Mouse (Mus musculus): ENCODE data around the gene Rbm20. TPM values are rescaled to one million over a fixed set of nuclear protein-coding genes. Genes with fewer than 3 reads are reported as not detected.

Rbm20 gene
- total and polyA plus RNA-seq, 3 experiments = 0.36 to 2.6 (median 2.3) TPM

- ATAC-seq (ENCODE audit: extremely low read depth, insufficient number of reproducible peaks, low FRiP score, poor library complexity, severe bottlenecking) (no peak), DNase-seq (ENCODE audit: low spot score) (no peak)
- Histone ChIP-seq H3K4me3 (ENCODE audit: low read depth, low read length) (no peak overlapping the region; the same call in 1 of the 2 replicates), H3K27me3 (ENCODE audit: insufficient read depth, low read length) (no peaks in the 10 kb centered on the region), H3K36me3 (replicated peaks) (no peaks in the 10 kb centered on the region), H3K4me1 (ENCODE audit: insufficient read depth, low read depth, low read length) (peaks cover 94% of the 10 kb centered on the region), H3K9me3 (replicated peaks) (no peaks in the 10 kb centered on the region)
- TF ChIP-seq CTCF (IDR thresholded peaks at IDR 0.05; ENCODE audit: low read depth, low read length) (no peak), GATA1 (IDR thresholded peaks at IDR 0.05; ENCODE audit: borderline replicate concordance, low read length) (no peak), TAL1 (conservative IDR thresholded peaks at IDR 0.05; ENCODE audit: low read depth, low read length) (no peak), GATA2 (IDR thresholded peaks at IDR 0.05; ENCODE audit: borderline replicate concordance, low read depth, low read length) (no peak), POLR2AphosphoS5 (IDR thresholded peaks at IDR 0.05; ENCODE audit: insufficient replicate concordance, low read depth, low read length) (no peak)
Measured at GRCm38 (mm10) chr19:53792976-53793897, 116.1 kb downstream of the Rbm20 start.

- Histone ChIP-seq H3K4me1 (ENCODE audit: insufficient read depth, low read depth, low read length) (peaks cover 92% of the 10 kb centered on the region), H3K27me3 (ENCODE audit: insufficient read depth, low read length) (no peaks in the 10 kb centered on the region), H3K4me3 (ENCODE audit: low read depth, low read length) (no peak overlapping the region), H3K9me3 (replicated peaks) (no peaks in the 10 kb centered on the region), H3K36me3 (replicated peaks) (no peaks in the 10 kb centered on the region)
- ATAC-seq (ENCODE audit: extremely low read depth, insufficient number of reproducible peaks, low FRiP score, poor library complexity, severe bottlenecking) (no peak), DNase-seq (ENCODE audit: low spot score) (no peak)
- TF ChIP-seq GATA1 (IDR thresholded peaks at IDR 0.05; ENCODE audit: borderline replicate concordance, low read length) = no peak
- no peak for TF ChIP-seq GATA2 (IDR thresholded peaks at IDR 0.05; ENCODE audit: borderline replicate concordance, low read depth, low read length)
- no peak for TF ChIP-seq CTCF (IDR thresholded peaks at IDR 0.05; ENCODE audit: low read depth, low read length)
- TF ChIP-seq POLR2AphosphoS5 (IDR thresholded peaks at IDR 0.05; ENCODE audit: insufficient replicate concordance, low read depth, low read length) = no peak
- TF ChIP-seq TAL1 (conservative IDR thresholded peaks at IDR 0.05; ENCODE audit: low read depth, low read length) = no peak
Measured at GRCm38 (mm10) chr19:53793994-53794890, 117.1 kb downstream of the Rbm20 start.

GRCm38 (mm10) chr19:53794996-53795395, 117.9 kb downstream of the Rbm20 start:
- Histone ChIP-seq H3K4me3 (ENCODE audit: low read depth, low read length) (no peak overlapping the region), H3K9me3 (replicated peaks) (no peaks in the 10 kb centered on the region), H3K4me1 (ENCODE audit: insufficient read depth, low read depth, low read length) (peaks cover 91% of the 10 kb centered on the region), H3K27me3 (ENCODE audit: insufficient read depth, low read length) (no peaks in the 10 kb centered on the region), H3K36me3 (replicated peaks) (no peaks in the 10 kb centered on the region)
- ATAC-seq (ENCODE audit: extremely low read depth, insufficient number of reproducible peaks, low FRiP score, poor library complexity, severe bottlenecking) (no peak), DNase-seq (ENCODE audit: low spot score) (no peak)
- TF ChIP-seq GATA2 (IDR thresholded peaks at IDR 0.05; ENCODE audit: borderline replicate concordance, low read depth, low read length) (no peak), POLR2AphosphoS5 (IDR thresholded peaks at IDR 0.05; ENCODE audit: insufficient replicate concordance, low read depth, low read length) (no peak), GATA1 (IDR thresholded peaks at IDR 0.05; ENCODE audit: borderline replicate concordance, low read length) (no peak), CTCF (IDR thresholded peaks at IDR 0.05; ENCODE audit: low read depth, low read length) (no peak), TAL1 (conservative IDR thresholded peaks at IDR 0.05; ENCODE audit: low read depth, low read length) (no peak)

- Histone ChIP-seq H3K4me1 (ENCODE audit: insufficient read depth, low read depth, low read length) (peaks cover 93% of the 10 kb centered on the region), H3K4me3 (ENCODE audit: low read depth, low read length) (no peak overlapping the region), H3K36me3 (replicated peaks) (no peaks in the 10 kb centered on the region), H3K9me3 (replicated peaks) (no peaks in the 10 kb centered on the region), H3K27me3 (ENCODE audit: insufficient read depth, low read length) (no peaks in the 10 kb centered on the region)
- ATAC-seq (ENCODE audit: extremely low read depth, insufficient number of reproducible peaks, low FRiP score, poor library complexity, severe bottlenecking) (no peak), DNase-seq (ENCODE audit: low spot score) (no peak)
- TF ChIP-seq GATA1 (IDR thresholded peaks at IDR 0.05; ENCODE audit: borderline replicate concordance, low read length) (no peak), GATA2 (IDR thresholded peaks at IDR 0.05; ENCODE audit: borderline replicate concordance, low read depth, low read length) (no peak), CTCF (IDR thresholded peaks at IDR 0.05; ENCODE audit: low read depth, low read length) (no peak), POLR2AphosphoS5 (IDR thresholded peaks at IDR 0.05; ENCODE audit: insufficient replicate concordance, low read depth, low read length) (no peak), TAL1 (conservative IDR thresholded peaks at IDR 0.05; ENCODE audit: low read depth, low read length) (no peak)
Measured at GRCm38 (mm10) chr19:53796020-53796419, 118.9 kb downstream of the Rbm20 start.

- no peak overlapping the region for H3K4me3 ChIP-seq (ENCODE audit: low read depth, low read length)
- no peak for TF ChIP-seq GATA2 (IDR thresholded peaks at IDR 0.05; ENCODE audit: borderline replicate concordance, low read depth, low read length)
- no peak for TF ChIP-seq CTCF (IDR thresholded peaks at IDR 0.05; ENCODE audit: low read depth, low read length)
- TF ChIP-seq TAL1 (conservative IDR thresholded peaks at IDR 0.05; ENCODE audit: low read depth, low read length) = no peak
- TF ChIP-seq GATA1 (IDR thresholded peaks at IDR 0.05; ENCODE audit: borderline replicate concordance, low read length) = no peak
- no peak for TF ChIP-seq POLR2AphosphoS5 (IDR thresholded peaks at IDR 0.05; ENCODE audit: insufficient replicate concordance, low read depth, low read length)
- H3K36me3 ChIP-seq (replicated peaks) = no peaks in the 10 kb centered on the region
- H3K4me1 ChIP-seq (ENCODE audit: insufficient read depth, low read depth, low read length) = peaks cover 93% of the 10 kb centered on the region
- ATAC-seq (ENCODE audit: extremely low read depth, insufficient number of reproducible peaks, low FRiP score, poor library complexity, severe bottlenecking) = no peak
- no peaks in the 10 kb centered on the region for H3K27me3 ChIP-seq (ENCODE audit: insufficient read depth, low read length)
- no peaks in the 10 kb centered on the region for H3K9me3 ChIP-seq (replicated peaks)
- DNase-seq (ENCODE audit: low spot score) = no peak
Measured at GRCm38 (mm10) chr19:53797770-53798169, 120.7 kb downstream of the Rbm20 start.

Measured in G1E (cell line).